Mouse (Mus musculus): ENCODE results near the gene Sat2.

Gene Sat2

GRCm38 (mm10) chr11:69633128-69633866, 11.5 kb downstream of the Sat2 start:
- no peak for DNase-seq

- DNase-seq: no peak
Measured at GRCm38 (mm10) chr11:69635471-69635870, 13.6 kb downstream of the Sat2 start.

GRCm38 (mm10) chr11:69645860-69646259, 24.0 kb downstream of the Sat2 start:
- DNase-seq: no peak

GRCm38 (mm10) chr11:69653399-69653798, 31.6 kb downstream of the Sat2 start:
- no peak for DNase-seq

GRCm38 (mm10) chr11:69654760-69655159, 32.9 kb downstream of the Sat2 start:
- DNase-seq: no peak

- peak; percentile 74 to 76 for DNase-seq
Measured at GRCm38 (mm10) chr11:69655264-69656064, 33.6 kb downstream of the Sat2 start, which contains the start of gene Sox15. Sox15 (plus strand) TSS chr11:69655314.

GRCm38 (mm10) chr11:69656065-69656455, 34.2 kb downstream of the Sat2 start:
- DNase-seq: no peak

- DNase-seq: peak; percentile 43 to 58
Measured at GRCm38 (mm10) chr11:69656617-69657461, 35.0 kb downstream of the Sat2 start.

GRCm38 (mm10) chr11:69657462-69657881, 35.6 kb downstream of the Sat2 start:
- no peak for DNase-seq

- DNase-seq: no peak
Measured at GRCm38 (mm10) chr11:69661221-69661881, 39.5 kb downstream of the Sat2 start.

GRCm38 (mm10) chr11:69662213-69662966, 40.6 kb downstream of the Sat2 start, which contains the start of gene Mpdu1:
Mpdu1 (minus strand) TSS chr11:69662642.
- DNase-seq: peak; percentile 91 to 94

GRCm38 (mm10) chr11:69662967-69663671, 41.3 kb downstream of the Sat2 start:
- DNase-seq: peak in 1 of 2 experiments; percentile 21

- no peak for DNase-seq
Measured at GRCm38 (mm10) chr11:69663795-69664194, 42.0 kb downstream of the Sat2 start.

GRCm38 (mm10) chr11:69664841-69665240, 43.0 kb downstream of the Sat2 start:
- no peak for DNase-seq

- no peak for DNase-seq
Measured at GRCm38 (mm10) chr11:69665457-69665960, 43.7 kb downstream of the Sat2 start.

GRCm38 (mm10) chr11:69665961-69666664, 44.3 kb downstream of the Sat2 start, which contains the start of gene Cd68:
Cd68 (minus strand) TSS chr11:69666153.
- DNase-seq: no peak

GRCm38 (mm10) chr11:69666665-69667005, 44.8 kb downstream of the Sat2 start:
- no peak for DNase-seq

GRCm38 (mm10) chr11:69670786-69671725, 49.2 kb downstream of the Sat2 start:
- DNase-seq: peak; percentile 93 to 96

- DNase-seq: no peak
Measured at GRCm38 (mm10) chr11:69671726-69672124, 49.9 kb downstream of the Sat2 start.
